Mouse (Mus musculus) bone marrow macrophage, adult 2 months (primary cell): ENCODE results near the gene Faf2.

Source experiments
- CTCF ChIP-seq: IDR thresholded peaks from 2 replicates; pipeline ENCODE4 v1.5.1; 2012; ENCODE audit warnings: low read depth, mild to moderate bottlenecking, low read length, moderate library complexity
- POLR2A ChIP-seq: IDR thresholded peaks from 2 replicates; pipeline ENCODE4 v1.6.1; 2012; ENCODE audit warnings: mild to moderate bottlenecking, low read depth, low read length, borderline replicate concordance

- TF ChIP-seq CTCF = no peak
- no peak for TF ChIP-seq POLR2A
These were observed 13.4 kb downstream of the Faf2 start for GRCm38 (mm10) chr13:54635011-54635410.
